Mouse (Mus musculus): ENCODE data around the gene Igsf8. TPM values are rescaled to one million over a fixed set of nuclear protein-coding genes. Genes with fewer than 3 reads are reported as not detected.
A peak's percentile ranks its signal among the peaks of the same experiment; 100 is the strongest.

The Igsf8 gene
- not detected in 2 replicates for polyA plus RNA-seq (2012; ENCODE audit: insufficient read depth, insufficient read length, low replicate concordance, missing spikeins)

GRCm38 (mm10) chr1:172261477-172262078, at the start of gene Igsf8:
TSS of gene Igsf8 (plus strand) at chr1:172261641.
- no peaks in the 10 kb centered on the region for H3K4me1 ChIP-seq (ENCODE audit: control insufficient read depth, insufficient read depth, low read length)
- H3K4me3 ChIP-seq (ENCODE audit: insufficient read depth, low read depth, low read length), result no peak within 1 kb of the TSS
- TF ChIP-seq CTCF (IDR thresholded peaks at IDR 0.05; ENCODE audit: insufficient read depth, low read depth, low read length), result no peak
- no peak for TF ChIP-seq POLR2A (IDR thresholded peaks at IDR 0.05; ENCODE audit: insufficient read depth, low read depth, low read length)
- no peak within 1 kb of the TSS for H3K27ac ChIP-seq (ENCODE audit: insufficient read depth, low read depth, low read length)
- WGBS, result 51% methylated on average over 8 of the region's 8 CpGs

GRCm38 (mm10) chr1:172212776-172213175, 48.7 kb upstream of the Igsf8 start:
- no peak for TF ChIP-seq POLR2A (IDR thresholded peaks at IDR 0.05; ENCODE audit: insufficient read depth, low read depth, low read length)
- TF ChIP-seq CTCF (IDR thresholded peaks at IDR 0.05; ENCODE audit: insufficient read depth, low read depth, low read length), result no peak
- Histone ChIP-seq H3K4me3 (ENCODE audit: insufficient read depth, low read depth, low read length) (no peak overlapping the region), H3K4me1 (ENCODE audit: control insufficient read depth, insufficient read depth, low read length) (peaks cover 15% of the 10 kb centered on the region), H3K27ac (ENCODE audit: insufficient read depth, low read depth, low read length) (no peak overlapping the region)
- 68% methylated on average over 5 of the region's 5 CpGs for WGBS

GRCm38 (mm10) chr1:172213771-172214170, 47.7 kb upstream of the Igsf8 start:
- peaks cover 15% of the 10 kb centered on the region for H3K4me1 ChIP-seq (ENCODE audit: control insufficient read depth, insufficient read depth, low read length)
- 51% methylated on average over 4 of the region's 4 CpGs for WGBS
- TF ChIP-seq POLR2A (IDR thresholded peaks at IDR 0.05; ENCODE audit: insufficient read depth, low read depth, low read length), result no peak
- TF ChIP-seq CTCF (IDR thresholded peaks at IDR 0.05; ENCODE audit: insufficient read depth, low read depth, low read length), result no peak
- H3K27ac ChIP-seq (ENCODE audit: insufficient read depth, low read depth, low read length), result no peak overlapping the region
- no peak overlapping the region for H3K4me3 ChIP-seq (ENCODE audit: insufficient read depth, low read depth, low read length)

- Histone ChIP-seq H3K4me3 (ENCODE audit: insufficient read depth, low read depth, low read length) (no peak overlapping the region), H3K27ac (ENCODE audit: insufficient read depth, low read depth, low read length) (no peak overlapping the region), H3K4me1 (ENCODE audit: control insufficient read depth, insufficient read depth, low read length) (peaks cover 15% of the 10 kb centered on the region)
- TF ChIP-seq POLR2A (IDR thresholded peaks at IDR 0.05; ENCODE audit: insufficient read depth, low read depth, low read length) (no peak), CTCF (IDR thresholded peaks at IDR 0.05; ENCODE audit: insufficient read depth, low read depth, low read length) (no peak)
- WGBS, result 45% methylated on average over 3 of the region's 3 CpGs
These were observed 46.7 kb upstream of the Igsf8 start for GRCm38 (mm10) chr1:172214748-172215147.

GRCm38 (mm10) chr1:172217148-172217547, 44.3 kb upstream of the Igsf8 start:
- Histone ChIP-seq H3K4me3 (ENCODE audit: insufficient read depth, low read depth, low read length) (peak overlapping the region; percentile 20; the same call in 1 of the 2 replicates), H3K4me1 (ENCODE audit: control insufficient read depth, insufficient read depth, low read length) (peaks cover 19% of the 10 kb centered on the region)
- WGBS, result under 1% methylated on average over 5 of the region's 5 CpGs

GRCm38 (mm10) chr1:172218164-172218910, 43.1 kb upstream of the Igsf8 start:
- Histone ChIP-seq H3K4me3 (ENCODE audit: insufficient read depth, low read depth, low read length) (no peak overlapping the region), H3K4me1 (ENCODE audit: control insufficient read depth, insufficient read depth, low read length) (peaks cover 19% of the 10 kb centered on the region), H3K27ac (ENCODE audit: insufficient read depth, low read depth, low read length) (no peak overlapping the region)
- TF ChIP-seq POLR2A (IDR thresholded peaks at IDR 0.05; ENCODE audit: insufficient read depth, low read depth, low read length), result no peak
- TF ChIP-seq CTCF (IDR thresholded peaks at IDR 0.05; ENCODE audit: insufficient read depth, low read depth, low read length), result no peak
- 74% methylated on average over 15 of the region's 15 CpGs for WGBS

More at GRCm38 (mm10) chr1:172217148-172217547, 44.3 kb upstream of the Igsf8 start:
- H3K27ac ChIP-seq (ENCODE audit: insufficient read depth, low read depth, low read length), result no peak overlapping the region
- TF ChIP-seq POLR2A (IDR thresholded peaks at IDR 0.05; ENCODE audit: insufficient read depth, low read depth, low read length) (no peak), CTCF (IDR thresholded peaks at IDR 0.05; ENCODE audit: insufficient read depth, low read depth, low read length) (peak; percentile 91)

- peaks cover 11% of the 10 kb centered on the region for H3K4me1 ChIP-seq (ENCODE audit: control insufficient read depth, insufficient read depth, low read length)
- H3K27ac ChIP-seq (ENCODE audit: insufficient read depth, low read depth, low read length), result no peak within 1 kb of the TSS
- TF ChIP-seq POLR2A (IDR thresholded peaks at IDR 0.05; ENCODE audit: insufficient read depth, low read depth, low read length) (no peak), CTCF (IDR thresholded peaks at IDR 0.05; ENCODE audit: insufficient read depth, low read depth, low read length) (no peak)
- WGBS, result 84% methylated on average over 19 of the region's 19 CpGs
- no peak within 1 kb of the TSS for H3K4me3 ChIP-seq (ENCODE audit: insufficient read depth, low read depth, low read length)
These were observed 41.7 kb upstream of the Igsf8 start, which contains the start of gene Casq1 for GRCm38 (mm10) chr1:172219451-172220406. TSS of gene Casq1 (minus strand) at chr1:172219868.

GRCm38 (mm10) chr1:172220414-172220813, 41.0 kb upstream of the Igsf8 start:
- H3K27ac ChIP-seq (ENCODE audit: insufficient read depth, low read depth, low read length), result no peak overlapping the region
- WGBS, result 52% methylated on average over 10 of the region's 10 CpGs
- TF ChIP-seq CTCF (IDR thresholded peaks at IDR 0.05; ENCODE audit: insufficient read depth, low read depth, low read length) (no peak), POLR2A (IDR thresholded peaks at IDR 0.05; ENCODE audit: insufficient read depth, low read depth, low read length) (no peak)
- peaks cover 9% of the 10 kb centered on the region for H3K4me1 ChIP-seq (ENCODE audit: control insufficient read depth, insufficient read depth, low read length)
- H3K4me3 ChIP-seq (ENCODE audit: insufficient read depth, low read depth, low read length), result no peak overlapping the region
